Mouse (Mus musculus) 3134 (cell line): ENCODE measurements around the gene Hbq1a.
A peak's percentile ranks its signal among the peaks of the same experiment; 100 is the strongest.
"Not testable (repeated sequence)": the region's sequence is repeated elsewhere in the genome, so short reads cannot be mapped to it uniquely, and the experiment has no call there.

Experiments used
- DNase-seq: peaks from one replicate; pipeline ENCODE4 v3.0.0-alpha.2; 2011; ENCODE audit warnings: low spot score; ENCODE audit not compliant: insufficient read length; ENCODE audit errors: extremely low read depth

Gene Hbq1a

DNA sequence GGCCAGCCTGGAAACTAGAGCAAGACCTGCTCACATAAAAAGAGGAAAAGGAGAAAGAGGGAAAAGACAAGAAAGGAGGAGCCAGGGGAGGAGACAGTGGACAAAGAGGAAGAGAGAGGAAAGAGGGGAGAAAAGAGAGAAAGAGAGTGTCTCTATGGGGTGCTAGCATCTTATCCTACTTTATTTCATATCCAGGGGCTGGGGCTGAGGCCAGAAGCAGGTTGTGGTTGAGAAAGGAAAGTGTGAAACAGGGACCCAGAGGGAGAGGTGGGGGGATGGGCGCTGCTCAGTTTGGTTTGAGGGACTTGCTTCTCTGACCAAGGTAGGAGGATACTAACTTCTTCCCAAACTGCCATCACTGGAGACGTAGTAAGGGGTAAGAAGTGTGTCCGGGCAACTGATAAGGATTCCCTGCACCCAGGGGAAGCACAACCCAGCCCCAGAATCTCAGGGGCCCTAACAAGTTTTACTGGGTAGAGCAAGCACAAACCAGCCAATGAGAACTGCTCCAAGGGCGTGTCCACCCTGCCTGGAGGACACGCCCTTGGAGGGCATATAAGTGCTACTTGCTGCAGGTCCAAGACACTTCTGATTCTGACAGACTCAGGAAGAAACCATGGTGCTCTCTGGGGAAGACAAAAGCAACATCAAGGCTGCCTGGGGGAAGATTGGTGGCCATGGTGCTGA lies 16.6 kb upstream of the Hbq1a start, which contains the start of gene Hba-a1:
Gene Hba-a1, plus strand, starts transcription at position 421 of the 687 bp plus-strand sequence.
- DNase-seq = not testable (repeated sequence)

DNA sequence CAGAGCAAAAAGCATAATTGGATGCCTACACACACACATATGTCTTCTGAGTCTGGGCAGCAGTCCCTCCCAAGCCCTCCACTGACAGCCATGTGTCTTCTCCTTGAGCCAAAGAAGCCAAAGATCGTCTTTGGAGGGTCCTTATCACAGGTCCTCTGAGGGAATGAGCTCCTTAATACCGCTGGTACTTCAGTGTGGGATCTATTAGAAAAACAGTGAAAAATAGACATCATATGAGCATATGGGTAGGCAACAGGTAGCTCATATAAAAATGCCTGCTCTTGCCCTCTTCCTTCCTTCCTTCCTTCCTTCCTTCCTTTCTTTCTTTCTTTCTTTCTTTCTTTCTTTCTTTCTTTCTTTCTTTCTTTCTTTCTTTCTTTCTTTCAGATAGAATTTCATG lies 15.3 kb upstream of the Hbq1a start:
- DNase-seq = not testable (repeated sequence)

DNA sequence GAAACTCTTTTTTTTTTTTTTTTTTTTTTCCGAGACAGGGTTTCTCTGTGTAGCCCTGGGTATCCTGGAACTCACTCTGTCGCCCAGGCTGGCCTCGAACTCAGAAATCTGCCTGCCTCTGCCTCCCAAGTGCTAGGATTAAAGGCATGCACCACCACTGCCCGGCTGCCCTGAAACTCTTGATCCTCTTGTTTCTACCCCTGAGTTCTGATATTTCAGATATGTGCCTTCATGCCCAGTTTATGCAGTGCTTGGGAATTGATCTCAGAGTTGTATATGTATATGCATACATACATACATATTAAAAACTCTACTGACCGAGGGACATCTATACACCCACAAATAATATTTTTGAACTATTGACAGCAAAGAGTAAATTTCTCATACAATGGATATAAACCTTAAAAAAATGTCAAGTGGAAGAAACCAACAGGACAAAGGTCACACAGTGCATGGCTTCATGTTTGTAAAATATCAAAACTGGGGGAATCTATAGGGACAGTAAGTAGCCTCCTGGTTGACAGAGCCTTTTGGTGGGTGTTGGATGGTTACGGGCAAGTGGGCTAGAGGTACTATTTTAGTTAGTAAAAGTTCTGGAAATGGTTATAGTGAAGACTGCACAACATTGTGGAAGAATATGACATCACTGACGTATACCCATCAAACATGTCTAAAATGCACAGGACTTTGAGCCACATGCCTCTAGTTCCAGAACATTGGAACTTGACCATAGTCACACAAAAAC lies 14.7 kb upstream of the Hbq1a start:
- DNase-seq = no peak

DNA sequence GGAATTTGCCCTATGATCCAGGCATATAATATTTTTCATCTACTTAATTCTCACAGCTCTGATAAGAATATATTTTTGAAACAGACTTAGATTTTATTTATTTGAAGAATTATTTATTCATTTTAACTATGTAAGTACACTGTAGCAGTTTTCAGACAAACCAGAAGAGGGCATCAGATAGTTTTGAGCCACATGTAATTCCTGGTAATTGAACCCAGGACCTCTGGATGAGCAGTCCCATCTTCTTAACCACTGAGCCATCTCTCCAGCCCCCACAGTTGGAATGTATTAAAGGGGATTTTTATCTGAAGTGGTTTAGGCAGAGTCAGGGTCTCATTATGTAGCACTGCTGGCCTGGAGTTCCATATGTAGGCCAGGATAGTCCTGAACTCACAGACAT lies 14.0 kb upstream of the Hbq1a start:
- DNase-seq = not testable (repeated sequence)

GRCm38 (mm10) chr11:32286695-32287492 lies 13.0 kb upstream of the Hbq1a start, which contains the start of gene Hbq1b:
Gene Hbq1b (plus strand): TSS chr11:32286965.
- DNase-seq = peak; percentile 27

GRCm38 (mm10) chr11:32287493-32287825 lies 12.4 kb upstream of the Hbq1a start:
- DNase-seq = no peak

DNA sequence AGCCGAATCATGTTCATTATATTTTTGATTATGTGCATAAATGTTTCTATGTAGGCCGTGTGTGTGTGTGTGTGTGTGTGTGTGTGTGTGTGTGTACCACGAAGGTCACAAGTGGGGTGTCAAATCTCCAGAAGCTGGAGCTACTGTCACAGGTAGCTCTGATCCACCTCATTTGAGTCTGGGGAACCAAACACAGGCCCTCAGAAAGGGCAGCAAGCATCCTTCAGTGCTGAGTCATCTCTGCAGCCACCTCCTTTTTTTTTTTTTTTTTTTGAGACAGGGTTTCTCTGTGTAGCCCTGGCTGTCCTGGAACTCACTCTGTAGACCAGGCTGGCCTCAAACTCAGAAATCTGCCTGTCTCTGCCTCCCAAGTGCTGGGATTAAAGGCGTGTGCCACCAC lies 7.0 kb upstream of the Hbq1a start:
- DNase-seq = peak; percentile 33

GRCm38 (mm10) chr11:32293479-32293878 lies 6.4 kb upstream of the Hbq1a start:
- DNase-seq = not testable (repeated sequence)

- DNase-seq = not testable (repeated sequence)
Observed at GRCm38 (mm10) chr11:32296203-32296602, 3.7 kb upstream of the Hbq1a start, which contains the start of gene Hba-a2. Gene Hba-a2 (plus strand): TSS chr11:32296489.

DNA sequence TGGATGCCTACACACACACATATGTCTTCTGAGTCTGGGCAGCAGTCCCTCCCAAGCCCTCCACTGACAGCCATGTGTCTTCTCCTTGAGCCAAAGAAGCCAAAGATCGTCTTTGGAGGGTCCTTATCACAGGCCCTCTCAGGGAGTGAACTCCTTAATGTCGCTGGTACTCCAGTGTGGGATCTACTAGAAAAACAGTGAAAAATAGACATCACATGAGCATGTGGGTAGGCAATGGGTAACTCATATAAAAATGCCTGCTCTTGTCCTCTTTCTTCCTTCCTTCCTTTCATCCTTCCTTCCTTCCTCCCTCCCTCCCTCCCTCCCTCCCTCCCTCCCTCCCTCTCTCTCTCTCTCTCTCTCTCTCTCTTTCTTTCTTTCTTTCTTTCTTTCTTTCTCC lies 2.5 kb upstream of the Hbq1a start:
- not testable (repeated sequence) for DNase-seq

DNA sequence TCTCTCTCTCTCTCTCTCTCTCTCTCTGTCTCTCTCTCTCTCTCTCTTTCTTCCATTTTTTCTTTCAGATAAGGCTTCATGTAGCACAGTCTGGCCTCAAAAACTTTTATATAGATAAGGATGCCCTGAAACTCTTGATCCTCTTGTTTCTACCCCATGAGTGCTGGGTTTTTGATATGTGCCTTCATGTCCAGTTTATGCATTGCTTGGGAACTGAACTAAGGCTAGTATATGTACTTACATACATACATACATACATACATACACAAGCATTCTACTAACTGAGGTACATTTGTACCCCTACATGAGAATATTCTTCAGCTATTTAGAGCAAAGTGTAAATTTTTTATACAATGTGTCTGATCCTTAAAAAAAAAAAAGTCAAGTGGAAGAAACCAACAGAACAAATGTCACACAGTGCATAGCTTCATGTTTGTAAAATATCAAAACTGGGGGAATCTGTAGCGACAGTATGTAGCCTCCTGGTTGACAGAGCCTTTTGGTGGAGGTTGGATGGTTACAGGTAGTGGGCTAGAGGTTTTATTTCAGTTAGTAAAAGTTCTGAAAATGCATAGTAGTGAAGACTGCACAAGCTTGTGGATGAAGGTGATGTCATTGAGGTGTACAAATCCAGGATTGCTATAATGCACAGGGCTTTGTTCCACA lies 1.9 kb upstream of the Hbq1a start:
- no peak for DNase-seq

- no peak for DNase-seq
Observed at GRCm38 (mm10) chr11:32298532-32298918, 1.3 kb upstream of the Hbq1a start.

- no peak for DNase-seq
Observed at GRCm38 (mm10) chr11:32300279-32301267, 704 bp downstream of the Hbq1a start.

GRCm38 (mm10) chr11:32301506-32301905 lies 1.6 kb downstream of the Hbq1a start:
- no peak for DNase-seq

DNA sequence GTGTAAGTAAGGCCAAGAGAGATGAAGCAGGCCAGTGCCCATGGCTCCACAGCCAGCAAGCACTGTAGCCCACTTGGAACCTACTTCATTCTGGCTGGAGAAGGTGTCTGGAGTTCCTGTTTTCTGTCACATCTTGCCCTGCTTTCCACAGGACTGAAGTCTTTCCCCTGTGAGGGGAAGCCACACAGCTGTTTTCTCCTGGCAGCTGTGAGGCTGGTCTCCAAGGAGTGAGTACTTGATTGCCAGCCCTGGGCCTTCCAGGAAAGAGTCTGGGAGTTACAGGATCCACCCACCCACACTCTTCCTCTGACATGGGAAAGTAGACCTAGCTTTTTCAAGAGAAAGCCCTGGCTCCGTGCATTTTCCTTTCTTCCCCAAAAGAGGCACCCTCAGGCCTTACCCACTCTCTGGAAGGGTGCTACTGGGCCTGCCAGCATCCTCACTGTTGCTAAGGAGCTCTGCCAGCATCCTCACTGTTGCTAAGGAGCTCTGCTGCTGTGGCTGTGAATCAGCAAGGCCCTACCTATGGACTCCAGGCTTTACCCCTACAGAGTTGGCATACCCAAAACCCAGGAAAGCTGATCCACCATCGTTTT lies 3.1 kb downstream of the Hbq1a start:
- no peak for DNase-seq

GRCm38 (mm10) chr11:32303455-32303854 lies 3.6 kb downstream of the Hbq1a start:
- DNase-seq = no peak

- DNase-seq = no peak
Observed at GRCm38 (mm10) chr11:32307006-32307405, 7.1 kb downstream of the Hbq1a start.

DNA sequence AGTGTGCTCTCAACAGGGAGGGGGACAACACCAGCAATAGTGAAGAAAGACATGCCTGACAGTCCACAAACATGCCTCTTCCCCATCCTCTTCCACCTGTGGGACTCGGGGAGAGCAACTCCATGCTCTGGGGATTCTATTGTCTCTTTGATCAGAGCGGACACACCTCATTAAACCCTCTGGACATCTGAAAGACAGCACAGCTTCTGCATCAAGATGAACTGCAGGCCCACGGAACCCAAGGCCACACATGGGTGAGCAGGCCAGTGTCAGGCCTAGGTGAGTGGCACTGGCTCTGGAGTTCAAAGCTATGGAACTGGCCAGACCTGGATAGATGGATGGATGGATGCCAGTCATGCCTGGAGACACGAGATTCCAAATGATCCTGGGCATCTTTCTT lies 9.6 kb downstream of the Hbq1a start:
- no peak for DNase-seq

- DNase-seq = no peak
Observed at GRCm38 (mm10) chr11:32309928-32310327, 10.1 kb downstream of the Hbq1a start.
